Mouse (Mus musculus) hindbrain, embryonic 11.5 days (tissue): ENCODE data around the gene A930002H24Rik. TPM values are rescaled to one million over a fixed set of nuclear protein-coding genes. Genes with fewer than 3 reads are reported as not detected.
"Not testable (repeated sequence)": the region's sequence is repeated elsewhere in the genome, so short reads cannot be mapped to it uniquely, and the experiment has no call there.

ENCODE experiments used
- ATAC-seq: fragments of 200-750 bp; cut with Nextera tagmentation; 2 replicates; pipeline ENCODE4 v1.8.0; 2017; ENCODE audit warnings: mild to moderate bottlenecking, moderate TSS enrichment, moderate library complexity; ENCODE audit not compliant: low FRiP score
- DNase-seq: peaks from one replicate; pipeline ENCODE4 v3.0.0-alpha.2; 2015; ENCODE audit warnings: low spot score
- H3K27ac ChIP-seq: fragments of 300-500 bp; sonication (generic); 2 replicates; pipeline ENCODE4 v1.5.1; 2014; ENCODE audit warnings: mild to moderate bottlenecking, low read depth, low read length
- H3K27me3 ChIP-seq: fragments of 300-500 bp; sonication (generic); 2 replicates; pipeline ENCODE4 v1.6.1; 2014; ENCODE audit warnings: mild to moderate bottlenecking, low read length, moderate library complexity, mixed read lengths; ENCODE audit not compliant: control insufficient read depth, insufficient read depth
- H3K36me3 ChIP-seq: fragments of 300-500 bp; sonication (generic); 2 replicates; pipeline ENCODE4 v1.6.1; 2014; ENCODE audit warnings: mild to moderate bottlenecking, low read length, moderate library complexity, mixed read lengths; ENCODE audit not compliant: control insufficient read depth, insufficient read depth
- H3K4me1 ChIP-seq: fragments of 300-500 bp; sonication (generic); replicated peaks from 2 replicates; pipeline ENCODE4 v1.6.1; 2014; ENCODE audit warnings: low read length, mixed read lengths; ENCODE audit not compliant: control insufficient read depth, insufficient read depth
- H3K4me2 ChIP-seq: fragments of 300-500 bp; sonication (generic); replicated peaks from 2 replicates; pipeline ENCODE4 v1.6.1; 2014; ENCODE audit warnings: mild to moderate bottlenecking, low read depth, low read length
- H3K4me3 ChIP-seq: fragments of 300-500 bp; sonication (generic); 2 replicates; pipeline ENCODE4 v1.5.1; 2014; ENCODE audit warnings: low read depth, low read length
- H3K9ac ChIP-seq: fragments of 300-500 bp; sonication (generic); 2 replicates; pipeline ENCODE4 v1.6.1; 2014; ENCODE audit warnings: low read depth, low read length
- H3K9me3 ChIP-seq: fragments of 300-500 bp; sonication (generic); 2 replicates; pipeline ENCODE4 v1.6.1; 2016; ENCODE audit warnings: low read length; ENCODE audit not compliant: control insufficient read depth
- WGBS: fragments of 180-500 bp; shearing (Covaris S2); extraction: QIAGEN DNeasy Blood & Tissue Kit; methylation state at CpG from one replicate; pipeline ENCODE4 v1.1.7; 2014; 5-methylcytosine and 5-hydroxymethylcytosine counted together
- polyA plus RNA-seq: library from polyadenylated mRNA; unstranded; fragments of >200 nt; fragmentation: Nextera tagmentation; extraction: Ambion mirVana; gene quantifications from 2 replicates; pipeline ENCODE4 v1.2.1, GENCODE M21; 2014

The A930002H24Rik gene
- polyA plus RNA-seq, 1 experiment from 2014 or later, result 5.6 TPM

DNA sequence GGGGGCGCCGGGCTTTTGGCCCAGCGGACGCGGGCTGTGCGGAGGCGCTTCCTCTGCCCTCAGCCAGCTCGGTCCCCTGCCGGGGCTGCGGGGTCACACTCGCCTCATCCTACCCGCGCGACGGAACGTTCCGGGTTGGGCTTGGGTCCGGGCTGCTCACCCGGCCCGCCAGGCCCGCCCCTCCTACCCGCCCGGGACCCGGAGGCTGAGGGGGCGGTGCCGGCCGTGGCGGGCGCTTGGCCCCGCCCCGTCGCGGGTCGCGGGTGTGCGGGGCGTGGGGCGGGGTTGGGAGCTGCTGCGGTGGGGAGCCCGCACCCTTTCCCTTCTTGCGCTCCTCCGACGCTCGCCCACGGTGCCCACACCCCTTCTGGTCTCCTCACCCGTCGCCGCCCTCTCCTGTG is 580 bp upstream of the A930002H24Rik start:
- Histone ChIP-seq H3K36me3 (no peaks in the 10 kb centered on the region), H3K4me2 (peak overlapping the region; percentile 92), H3K4me3 (peak overlapping the region; percentile 74), H3K27me3 (no peaks in the 10 kb centered on the region), H3K9me3 (no peaks in the 10 kb centered on the region), H3K27ac (peak overlapping the region; percentile 76), H3K4me1 (no peaks in the 10 kb centered on the region), H3K9ac (peak overlapping the region; percentile 74)
- DNase-seq (peak; percentile 75), ATAC-seq (peak; percentile 85)
- under 1% methylated on average over 22 of the region's 48 CpGs for WGBS

- Histone ChIP-seq H3K4me2 (peak within 1 kb of the TSS; percentile 92), H3K4me3 (peak within 1 kb of the TSS; percentile 74), H3K9me3 (no peaks in the 10 kb centered on the region), H3K36me3 (no peaks in the 10 kb centered on the region), H3K27me3 (no peaks in the 10 kb centered on the region), H3K9ac (peak within 1 kb of the TSS; percentile 74), H3K4me1 (no peaks in the 10 kb centered on the region), H3K27ac (peak within 1 kb of the TSS; percentile 76)
- ATAC-seq (peak; percentile 63; the same call in 1 of the 2 replicates), DNase-seq (no peak)
- 1% methylated on average over 41 of the region's 41 CpGs for whole genome bisulfite sequencing
These were observed 470 bp downstream of the A930002H24Rik start, which contains the start of gene Fer for GRCm38 (mm10) chr17:63863012-63863630. Gene Fer, plus strand, starts transcription at chr17:63863062.

DNA sequence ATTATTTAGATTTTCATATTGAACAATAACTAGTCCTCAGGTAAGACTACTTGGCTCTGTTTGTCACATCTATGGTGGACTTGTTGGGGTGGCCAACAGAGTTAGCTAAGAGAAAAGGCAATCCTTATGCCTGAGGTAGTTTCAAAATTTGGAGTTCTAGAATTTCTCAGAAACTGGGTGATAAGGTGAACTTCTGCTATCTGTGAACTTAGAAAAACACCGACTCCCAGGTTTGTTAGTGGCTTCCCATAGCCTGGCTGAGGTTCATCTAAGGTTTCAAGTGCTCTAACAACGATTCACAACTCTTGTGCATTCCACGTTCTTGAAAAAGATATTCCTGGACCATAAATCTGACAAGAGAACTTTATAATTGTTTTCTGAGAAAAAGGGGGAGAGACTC is 1.2 kb downstream of the A930002H24Rik start:
- H3K4me3 ChIP-seq, result no peak overlapping the region

GRCm38 (mm10) chr17:63860988-63861387 is 2.6 kb downstream of the A930002H24Rik start:
- H3K4me2 ChIP-seq, result no peak overlapping the region
- 73% methylated on average over 4 of the region's 4 CpGs for WGBS

More for the DNA sequence above, 1.2 kb downstream of the A930002H24Rik start:
- Histone ChIP-seq H3K27me3 (no peaks in the 10 kb centered on the region), H3K4me2 (no peak overlapping the region), H3K4me1 (no peaks in the 10 kb centered on the region), H3K9me3 (no peaks in the 10 kb centered on the region), H3K36me3 (no peaks in the 10 kb centered on the region), H3K9ac (no peak overlapping the region), H3K27ac (no peak overlapping the region)
- WGBS, result 76% methylated on average over 3 of the region's 3 CpGs
- DNase-seq (no peak), ATAC-seq (no peak)

GRCm38 (mm10) chr17:63857023-63857544 is 6.5 kb downstream of the A930002H24Rik start:
- Histone ChIP-seq H3K9ac (no peak overlapping the region), H3K9me3 (no peaks in the 10 kb centered on the region), H3K4me3 (no peak overlapping the region), H3K4me2 (no peak overlapping the region), H3K36me3 (no peaks in the 10 kb centered on the region), H3K4me1 (no peaks in the 10 kb centered on the region), H3K27ac (no peak overlapping the region), H3K27me3 (no peaks in the 10 kb centered on the region)
- DNase-seq (no peak), ATAC-seq (no peak)
- WGBS, result 89% methylated on average over 7 of the region's 7 CpGs

More at GRCm38 (mm10) chr17:63860988-63861387, 2.6 kb downstream of the A930002H24Rik start:
- ATAC-seq (no peak), DNase-seq (peak; percentile 34)
- H3K4me3 ChIP-seq, result no peak overlapping the region
- H3K9me3 ChIP-seq, result no peaks in the 10 kb centered on the region
- no peak overlapping the region for H3K9ac ChIP-seq
- H3K27me3 ChIP-seq, result no peaks in the 10 kb centered on the region
- H3K4me1 ChIP-seq, result no peaks in the 10 kb centered on the region
- no peak overlapping the region for H3K27ac ChIP-seq
- no peaks in the 10 kb centered on the region for H3K36me3 ChIP-seq

DNA sequence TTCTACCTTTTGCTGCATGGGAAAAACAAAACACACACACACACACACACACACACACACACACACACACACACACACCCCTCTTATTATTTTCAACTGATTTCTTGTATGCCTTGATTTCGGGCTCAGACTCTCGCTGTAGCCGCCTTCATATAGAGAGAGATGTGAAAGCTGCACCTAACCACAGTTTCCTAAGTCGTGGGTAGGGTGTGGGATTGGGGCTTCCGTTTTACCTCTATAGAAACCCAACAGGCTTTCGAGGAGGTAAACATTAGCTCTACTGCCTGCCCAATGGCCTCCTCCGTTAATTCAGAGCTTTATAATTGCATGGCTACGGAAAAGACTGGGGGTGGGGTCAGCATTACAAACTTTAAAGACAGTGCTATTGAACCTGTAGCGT is 13.6 kb downstream of the A930002H24Rik start:
- no peak for DNase-seq
- H3K4me1 ChIP-seq, result no peaks in the 10 kb centered on the region
- H3K27me3 ChIP-seq, result no peaks in the 10 kb centered on the region
- H3K4me3 ChIP-seq, result no peak overlapping the region
- no peak; the same call in 1 of the 2 replicates for ATAC-seq
- no peak overlapping the region for H3K27ac ChIP-seq
- no peak overlapping the region for H3K4me2 ChIP-seq
- H3K9me3 ChIP-seq, result no peaks in the 10 kb centered on the region
- H3K36me3 ChIP-seq, result no peaks in the 10 kb centered on the region
- WGBS, result 83% methylated on average over 9 of the region's 9 CpGs
- no peak overlapping the region; the same call in 1 of the 2 replicates for H3K9ac ChIP-seq

DNA sequence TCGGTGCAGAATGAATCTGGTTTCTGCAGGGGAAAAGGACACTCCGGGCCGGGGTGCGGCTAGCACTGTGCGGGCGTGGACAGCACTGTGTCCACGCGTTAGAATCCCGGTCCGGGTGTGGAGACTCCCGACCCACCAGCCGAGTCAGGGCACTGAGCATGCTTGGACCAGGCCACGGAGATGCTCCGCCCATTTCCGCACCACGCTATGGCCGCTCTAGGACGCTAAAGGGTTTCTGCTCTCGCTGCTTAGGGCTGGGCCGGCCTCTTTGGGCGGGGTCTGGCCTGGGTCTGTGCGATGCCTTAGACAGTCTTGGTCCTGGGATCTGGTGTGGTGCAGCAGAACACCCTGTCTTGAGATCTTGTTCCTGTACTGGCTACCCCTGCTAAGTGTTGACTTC is 14.0 kb downstream of the A930002H24Rik start:
- Histone ChIP-seq H3K27ac (no peak overlapping the region; the same call in 1 of the 2 replicates), H3K9ac (peak overlapping the region; percentile 90), H3K4me1 (no peaks in the 10 kb centered on the region), H3K4me3 (peak overlapping the region; percentile 72), H3K9me3 (no peaks in the 10 kb centered on the region), H3K4me2 (peak overlapping the region; percentile 44), H3K36me3 (no peaks in the 10 kb centered on the region), H3K27me3 (no peaks in the 10 kb centered on the region)
- ATAC-seq (peak; percentile 100), DNase-seq (peak; percentile 89)
- WGBS, result 1% methylated on average over 22 of the region's 22 CpGs

DNA sequence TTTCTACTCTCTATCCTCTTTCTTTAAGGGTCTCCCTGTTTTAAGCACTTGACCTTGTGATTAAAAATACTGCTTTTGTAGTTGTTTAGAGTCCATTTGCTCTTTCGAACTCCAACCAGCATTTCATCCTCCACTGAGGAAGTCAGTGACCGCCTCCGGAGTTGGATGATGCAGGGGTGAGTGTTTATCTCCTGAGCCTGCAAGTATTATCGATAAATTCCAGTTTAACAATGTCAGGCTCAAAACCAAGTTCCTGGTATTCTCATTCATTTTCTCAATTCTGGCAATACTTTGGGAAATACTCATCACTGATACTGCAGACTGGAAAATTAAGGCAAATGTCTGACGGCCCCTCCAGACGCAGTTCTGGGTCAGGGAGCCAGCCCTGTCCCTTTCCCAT is 14.4 kb downstream of the A930002H24Rik start:
- WGBS, result 6% methylated on average over 6 of the region's 6 CpGs
- H3K27ac ChIP-seq, result no peak overlapping the region; the same call in 1 of the 2 replicates
- no peaks in the 10 kb centered on the region for H3K27me3 ChIP-seq
- peak overlapping the region; percentile 72 for H3K4me3 ChIP-seq
- H3K4me1 ChIP-seq, result no peaks in the 10 kb centered on the region
- peak overlapping the region; percentile 44 for H3K4me2 ChIP-seq
- DNase-seq, result no peak
- peak; percentile 65 for ATAC-seq
- H3K36me3 ChIP-seq, result no peaks in the 10 kb centered on the region
- no peaks in the 10 kb centered on the region for H3K9me3 ChIP-seq
- peak overlapping the region; percentile 90 for H3K9ac ChIP-seq

DNA sequence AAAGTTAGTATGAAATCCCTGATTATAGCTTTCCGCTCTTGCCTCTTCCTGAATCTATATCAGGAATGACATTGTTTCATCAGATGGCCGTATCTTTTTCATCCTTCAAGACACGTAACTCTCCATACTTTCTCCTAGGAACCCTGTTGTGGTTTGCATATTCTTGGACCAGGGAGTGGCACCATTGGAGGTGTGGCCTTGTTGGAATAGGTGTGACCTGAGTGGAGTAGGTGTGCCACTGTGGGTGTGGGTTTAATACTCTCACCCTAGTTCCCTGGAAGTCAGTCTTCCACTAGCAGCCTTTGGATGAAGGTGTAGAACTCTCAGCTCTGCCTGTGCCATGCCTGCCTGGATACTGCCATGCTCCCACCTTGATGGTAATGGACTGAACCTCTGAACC is 17.8 kb downstream of the A930002H24Rik start:
- H3K4me1 ChIP-seq, H3K27ac ChIP-seq, H3K4me2 ChIP-seq, ATAC-seq, DNase-seq, H3K9me3 ChIP-seq, H3K36me3 ChIP-seq, H3K4me3 ChIP-seq, H3K9ac ChIP-seq, H3K27me3 ChIP-seq: not testable (repeated sequence)
- WGBS, result 91% methylated on average over 3 of the region's 3 CpGs
